Mouse (Mus musculus) adrenal gland, adult 8-10 months (tissue): ENCODE data around the gene Rapgef5. TPM values are rescaled to one million over a fixed set of nuclear protein-coding genes. Genes with fewer than 3 reads are reported as not detected.
A peak's percentile ranks its signal among the peaks of the same experiment; 100 is the strongest.

Source experiments
- DNase-seq: peaks from one replicate; pipeline ENCODE4 v3.0.0; 2022
- total RNA-seq, 4 experiments: library from RNA; stranded (reverse); gene quantifications; 2 replicates each; pipeline ENCODE4 v1.2.4; 2022

Rapgef5 gene
- total RNA-seq, 4 experiments from 2014 or later = 34.3 to 45.7 (median 42.5) TPM

DNA sequence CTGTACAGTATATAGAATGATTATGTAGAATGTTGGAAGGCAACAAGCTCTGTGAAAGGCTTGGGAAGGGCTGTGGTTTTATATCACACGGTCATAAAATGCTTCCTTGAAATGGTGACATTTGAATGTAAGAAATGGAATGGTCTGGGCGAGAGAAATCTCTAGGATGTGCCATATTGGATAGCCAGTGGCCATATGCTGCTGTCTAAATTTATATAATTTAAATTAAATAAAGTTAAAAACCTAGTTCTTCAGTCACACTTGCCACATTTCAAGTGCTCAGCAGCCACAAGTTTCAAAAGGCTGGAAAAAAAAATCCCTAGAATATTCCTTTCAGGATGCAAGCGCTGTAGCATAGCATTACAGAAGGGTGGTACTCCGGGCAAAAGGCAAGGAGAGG is 14.8 kb downstream of the Rapgef5 start:
- DNase-seq = no peak

DNA sequence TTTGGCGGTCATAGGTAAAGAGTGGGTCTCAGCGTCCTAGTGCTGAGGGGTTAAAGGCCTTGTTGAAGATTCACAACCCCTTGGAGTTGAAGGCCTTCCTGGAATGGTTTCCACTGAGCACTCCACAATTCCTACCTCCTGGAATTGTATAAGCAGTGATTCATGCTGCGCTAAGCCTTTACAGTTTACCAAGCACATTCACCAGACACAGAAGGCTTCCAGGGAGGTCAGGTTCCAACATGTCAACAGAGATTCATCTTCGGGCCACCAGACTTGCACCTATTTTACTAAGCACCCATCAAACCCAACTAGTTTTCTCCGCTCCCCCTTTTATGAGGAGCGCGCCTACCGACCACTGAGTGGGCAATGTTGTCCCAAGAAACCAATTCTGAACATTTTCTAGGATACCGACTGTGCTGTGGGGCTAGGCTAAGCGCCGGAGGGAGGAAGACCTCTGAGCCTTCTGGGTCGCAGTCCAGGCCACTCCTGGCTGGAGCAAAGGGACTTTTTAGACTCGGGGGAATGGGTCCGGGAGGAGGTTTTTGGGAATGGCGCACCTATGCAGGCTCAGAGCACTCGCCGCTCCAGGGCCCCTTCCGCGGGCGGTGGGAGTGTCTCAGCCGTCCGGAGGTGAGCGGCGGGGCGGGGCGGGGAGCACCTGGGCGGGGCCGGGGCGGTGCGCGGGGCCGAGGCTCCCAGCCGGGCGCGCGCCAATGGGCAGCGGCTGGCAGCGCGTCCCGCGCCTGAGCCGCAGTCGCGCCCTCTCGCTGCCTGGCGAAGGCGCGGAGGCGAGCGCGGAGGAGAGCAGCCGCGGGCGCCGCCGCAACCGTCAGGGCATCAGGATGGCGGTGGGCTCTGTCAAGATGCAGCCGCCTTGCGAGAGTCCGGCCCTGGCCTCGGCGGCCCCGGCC is 17.2 kb downstream of the Rapgef5 start:
- DNase-seq = no peak

DNA sequence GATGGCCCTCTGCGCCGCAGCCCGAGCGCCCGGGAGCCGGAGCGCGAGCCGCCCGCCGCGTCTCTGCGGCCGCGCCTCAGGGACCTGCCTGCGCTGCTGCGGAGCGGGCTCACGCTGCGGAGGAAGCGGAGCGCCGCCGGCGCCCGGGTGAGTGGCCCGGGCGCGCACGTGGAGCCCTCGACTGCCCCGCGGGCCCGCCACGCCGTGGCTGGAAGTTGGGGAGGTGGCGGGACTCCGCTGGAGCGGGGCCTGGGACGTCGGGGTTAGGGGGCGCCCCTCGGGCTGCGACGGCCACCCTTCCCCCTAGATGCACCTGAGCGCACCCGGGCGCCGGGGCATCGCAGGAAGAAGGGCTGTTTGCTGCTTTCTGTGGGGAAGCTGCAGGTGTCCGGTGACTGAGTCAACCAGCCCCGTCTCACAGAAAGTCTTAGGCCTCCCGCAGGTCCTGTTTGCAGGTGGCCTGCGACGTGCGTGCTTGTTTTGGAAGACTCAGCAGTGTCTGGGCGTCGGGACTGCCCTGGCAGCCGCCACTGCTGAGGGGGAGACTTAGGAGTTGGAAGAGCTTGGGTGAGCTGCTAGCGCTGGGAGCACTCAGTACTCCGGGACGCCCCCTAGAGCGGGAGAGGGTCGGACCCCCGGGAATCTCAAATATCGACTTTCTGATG is 17.9 kb downstream of the Rapgef5 start:
- DNase-seq = peak; percentile 8

DNA sequence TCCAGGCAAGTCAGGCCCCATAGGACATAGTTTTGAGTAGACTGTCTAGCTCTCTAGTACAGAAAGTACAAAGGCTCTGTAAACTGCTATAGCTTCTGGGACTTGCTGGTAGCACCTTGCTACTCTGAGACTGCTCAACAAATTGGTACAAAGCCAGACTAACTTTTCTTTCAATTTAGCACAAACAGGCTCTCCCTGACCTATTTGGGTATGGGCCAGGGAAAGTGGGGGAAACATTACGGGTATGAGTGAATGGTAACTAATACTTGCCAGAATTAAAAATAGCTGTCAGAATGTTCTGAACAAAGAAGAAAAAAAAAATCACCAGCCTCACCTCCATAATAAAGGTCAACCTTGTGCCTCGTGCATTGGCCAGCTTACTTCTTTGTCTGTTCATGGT is 24.1 kb downstream of the Rapgef5 start:
- peak; percentile 34 for DNase-seq

DNA sequence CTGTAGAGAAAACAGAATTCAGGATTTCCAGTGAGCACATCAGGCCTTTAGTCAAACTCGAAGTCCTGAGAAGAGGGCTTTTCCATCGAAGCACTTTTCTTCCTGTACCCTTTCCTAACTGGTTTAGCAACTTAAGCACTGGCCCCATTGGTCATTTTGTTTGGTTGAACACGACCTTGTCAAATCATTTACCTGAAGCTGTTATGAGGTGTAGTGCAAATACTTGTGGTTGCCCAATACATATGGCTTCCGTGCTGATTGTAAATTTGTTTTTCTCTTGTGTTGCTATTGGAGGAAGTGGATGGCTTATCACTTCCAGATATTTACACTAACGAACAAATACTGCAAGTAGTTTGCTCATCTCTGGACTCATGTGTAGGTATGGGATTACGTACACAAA is 29.0 kb downstream of the Rapgef5 start:
- DNase-seq = no peak

DNA sequence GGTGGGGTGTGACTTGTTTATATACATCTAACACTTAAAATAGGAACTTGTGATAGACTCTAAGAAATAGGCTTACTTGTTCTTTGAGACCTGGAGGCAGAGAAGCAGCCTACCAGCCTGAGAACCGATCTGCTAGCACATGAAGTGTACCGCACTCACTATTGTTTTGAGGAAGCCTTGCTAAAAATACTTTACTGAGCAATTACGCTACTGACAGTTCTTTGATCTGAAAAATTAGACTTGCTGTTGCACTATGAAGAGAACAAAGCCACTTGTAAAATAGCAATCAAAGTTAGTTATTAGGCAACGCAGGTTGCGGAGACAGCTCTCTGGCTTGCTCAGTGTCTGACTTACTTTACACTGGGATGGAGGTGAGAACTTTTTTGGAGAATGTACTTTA is 37.1 kb downstream of the Rapgef5 start:
- no peak for DNase-seq

DNA sequence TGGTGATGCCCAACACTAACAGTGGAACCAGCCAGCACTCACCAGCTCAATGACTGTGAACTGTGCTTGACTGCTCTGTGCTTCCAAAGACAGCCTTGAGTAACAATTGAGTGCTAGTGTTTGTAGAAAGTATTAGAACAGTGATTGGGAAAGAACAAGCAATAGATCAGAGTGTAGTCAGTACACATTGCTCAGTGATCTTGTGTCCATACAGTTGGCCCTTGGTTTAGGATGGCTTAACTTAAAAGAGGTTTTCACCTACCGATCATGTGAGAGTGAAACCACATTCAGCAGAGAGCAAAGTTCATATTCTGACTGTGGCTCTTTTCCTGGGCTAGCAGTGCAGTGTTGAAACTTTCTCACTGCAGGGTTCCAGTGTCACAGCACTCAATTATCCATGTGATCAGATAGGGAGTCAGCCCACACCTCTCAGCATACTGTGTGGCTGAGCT is 38.4 kb downstream of the Rapgef5 start:
- DNase-seq = no peak

DNA sequence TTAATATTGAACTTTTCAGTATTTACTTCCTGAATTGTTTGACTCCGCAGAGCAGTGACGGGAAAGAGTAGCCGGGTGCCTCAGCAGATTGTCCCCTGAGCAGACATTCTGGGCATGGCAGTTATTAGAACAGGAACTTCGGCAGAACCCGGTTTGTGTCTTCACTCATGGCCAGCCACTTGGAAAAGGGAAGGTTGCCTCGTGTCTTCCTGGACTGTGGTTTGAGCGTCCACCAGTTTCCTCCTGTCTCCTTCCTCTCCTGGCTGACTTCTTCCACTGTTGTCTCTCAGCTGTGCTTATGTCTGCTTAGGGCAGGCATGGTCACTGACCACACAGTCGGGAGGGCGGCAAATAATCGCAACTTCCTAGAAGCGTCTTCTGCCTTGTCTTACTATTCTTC is 44.2 kb downstream of the Rapgef5 start:
- DNase-seq = peak; percentile 7

DNA sequence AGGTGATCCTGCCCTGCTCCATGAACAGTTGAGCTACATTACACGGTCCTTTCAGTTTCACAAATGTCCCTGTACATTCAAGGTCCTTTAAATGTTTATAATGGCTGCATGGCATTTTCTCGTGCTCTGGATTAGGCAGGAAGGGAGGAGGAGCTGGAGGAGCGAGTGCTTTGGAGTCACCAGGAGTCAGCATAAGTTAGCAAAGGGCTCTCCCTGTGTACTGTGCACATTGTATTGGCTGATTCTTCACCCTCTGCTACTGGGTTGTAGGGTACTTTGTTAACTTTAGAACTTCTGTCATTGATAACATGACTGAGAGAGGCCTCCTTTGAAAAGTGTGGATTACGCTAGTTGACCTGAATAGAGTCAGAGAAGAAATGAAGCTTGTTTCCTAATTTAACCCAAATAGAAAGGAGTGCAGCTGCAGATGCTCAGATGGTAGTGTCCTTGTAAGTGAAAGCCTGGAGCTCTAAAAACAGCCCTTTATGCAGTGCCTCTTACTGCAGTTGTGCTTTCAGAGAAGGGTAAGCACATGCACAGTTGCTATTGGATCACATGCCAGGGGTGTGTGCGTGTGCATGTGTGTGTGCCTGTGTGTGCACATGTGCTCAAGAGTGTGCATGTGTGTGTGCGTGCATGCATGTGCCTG is 45.3 kb downstream of the Rapgef5 start:
- no peak for DNase-seq

DNA sequence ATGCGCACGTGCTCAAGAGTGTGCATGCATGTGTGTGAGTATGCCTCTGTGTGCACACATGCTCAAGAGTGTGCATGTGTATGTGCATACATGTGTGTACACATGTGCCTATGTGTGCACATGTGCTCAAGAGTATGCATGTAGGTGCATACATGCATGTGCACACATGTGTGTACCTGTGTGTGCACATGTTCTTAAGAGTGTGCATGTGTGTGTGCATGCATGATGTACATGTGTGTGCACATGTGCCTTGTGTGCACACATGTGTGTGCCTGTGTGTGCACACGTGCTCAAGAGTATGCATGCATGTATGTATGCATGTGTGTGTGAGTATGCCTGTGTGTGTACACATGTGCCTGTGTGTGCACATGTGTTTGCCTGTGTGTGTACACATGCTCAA is 45.8 kb downstream of the Rapgef5 start:
- DNase-seq = no peak

DNA sequence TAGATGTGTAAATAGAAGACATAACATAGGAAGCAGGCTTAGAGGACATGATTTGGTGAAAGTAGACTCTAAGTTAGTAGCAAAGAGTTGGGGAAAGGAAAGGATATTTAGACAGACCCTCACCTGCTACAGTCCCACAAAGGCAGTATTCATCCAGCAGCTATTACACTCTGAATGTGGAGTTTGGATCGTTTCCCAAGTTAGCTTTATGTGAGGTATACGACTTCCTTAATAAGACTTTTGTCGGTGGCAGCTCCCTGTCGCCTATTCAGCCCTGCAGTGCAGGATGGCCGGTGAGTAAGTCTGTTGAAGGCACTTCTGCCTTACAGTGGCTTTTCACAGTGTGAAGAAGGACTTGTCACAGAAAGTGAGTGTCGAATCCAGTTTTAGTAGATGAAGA is 47.6 kb downstream of the Rapgef5 start:
- DNase-seq = no peak

DNA sequence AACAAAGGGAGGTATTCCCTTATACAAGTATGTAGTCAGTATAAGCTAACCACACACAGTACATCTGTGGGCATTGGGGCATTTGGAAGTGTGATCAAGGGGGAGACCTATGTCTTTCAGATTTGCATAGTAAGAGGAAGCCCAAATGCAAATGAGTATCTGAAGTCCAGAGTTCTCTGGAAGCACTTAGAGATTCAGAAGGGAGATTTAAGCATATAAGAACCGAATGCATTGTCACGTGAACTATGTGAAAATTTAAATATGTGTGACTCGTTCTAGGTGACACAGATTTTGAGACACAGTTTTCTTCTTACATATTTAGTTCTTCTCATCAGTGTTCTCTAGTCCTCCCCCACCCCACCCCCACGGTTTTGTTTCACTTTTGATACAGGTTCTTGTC is 50.0 kb downstream of the Rapgef5 start:
- no peak for DNase-seq

DNA sequence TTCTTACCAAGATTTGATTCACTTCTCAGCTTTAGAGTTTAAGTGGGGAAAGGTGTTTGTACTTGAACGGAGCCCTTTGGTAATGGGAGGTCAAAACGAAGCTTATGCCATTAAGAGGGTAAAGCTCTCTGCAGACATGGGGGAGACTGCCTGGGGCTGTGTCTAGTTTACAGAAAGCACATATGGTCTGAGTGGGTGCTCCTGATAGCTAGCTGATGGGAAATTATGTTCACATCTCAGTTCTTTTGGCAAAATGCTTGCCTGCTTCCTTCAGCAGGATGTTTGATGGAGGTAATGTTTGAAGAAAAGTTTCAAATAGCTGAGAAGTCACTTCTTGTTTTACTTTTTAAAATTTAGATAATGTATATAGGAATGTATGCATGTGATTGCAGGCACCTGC is 53.4 kb downstream of the Rapgef5 start:
- no peak for DNase-seq

DNA sequence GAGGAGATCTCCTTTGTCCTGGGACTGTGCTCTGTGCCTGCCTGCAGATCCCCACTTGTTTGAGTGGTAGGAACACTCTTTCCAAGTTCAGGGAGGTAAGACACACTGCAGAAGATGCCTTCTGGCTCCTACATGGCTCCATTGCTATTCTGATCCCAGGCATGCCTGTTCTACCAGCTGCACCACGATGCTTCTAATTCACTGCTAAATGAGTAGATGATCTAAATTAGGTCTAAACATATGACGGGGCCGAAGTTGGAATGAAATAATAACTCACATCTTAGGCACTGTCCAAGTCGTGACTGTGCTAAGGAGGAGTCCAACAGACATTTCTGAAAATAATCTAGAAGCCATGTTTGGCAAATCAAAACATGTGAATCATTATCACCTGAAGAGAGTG is 68.0 kb downstream of the Rapgef5 start:
- no peak for DNase-seq

DNA sequence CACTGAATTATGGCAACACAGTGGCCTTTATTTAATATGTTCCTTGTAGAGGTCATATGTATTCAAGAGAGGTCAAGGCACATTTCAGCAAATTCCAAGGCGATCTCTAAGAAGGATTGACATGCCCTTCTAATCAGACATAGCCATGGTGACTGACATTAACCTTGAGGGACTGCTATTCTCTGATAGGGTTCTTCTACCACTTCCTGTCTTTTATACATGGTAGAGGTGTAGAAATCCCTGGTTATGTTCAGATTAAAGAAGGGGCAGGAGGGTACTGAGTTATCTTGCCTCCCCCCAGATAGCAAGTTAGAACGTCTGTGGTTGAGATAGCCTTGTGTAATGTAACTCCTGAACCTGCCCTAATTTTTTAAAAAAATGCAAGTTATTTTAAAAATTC is 69.1 kb downstream of the Rapgef5 start:
- no peak for DNase-seq

DNA sequence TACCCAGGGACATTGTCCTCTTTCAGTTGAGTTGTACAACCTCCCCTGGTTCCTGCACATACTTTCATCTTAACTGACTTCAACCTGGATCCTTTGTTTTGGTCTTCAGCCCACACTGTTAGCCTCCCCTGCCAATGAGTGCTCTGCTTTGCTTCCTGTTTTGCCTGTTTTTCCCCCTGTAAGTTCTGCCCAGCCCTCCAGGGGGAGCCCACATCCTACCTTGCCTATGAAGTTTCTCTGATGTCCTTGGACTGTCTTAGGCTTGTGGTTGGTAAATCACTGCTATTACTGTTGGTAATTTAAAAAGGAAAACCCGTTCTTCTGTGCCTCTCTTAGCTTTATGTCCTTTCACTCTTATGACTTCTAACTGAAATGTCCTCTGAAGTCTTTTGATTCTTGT is 69.8 kb downstream of the Rapgef5 start:
- peak; percentile 69 for DNase-seq

DNA sequence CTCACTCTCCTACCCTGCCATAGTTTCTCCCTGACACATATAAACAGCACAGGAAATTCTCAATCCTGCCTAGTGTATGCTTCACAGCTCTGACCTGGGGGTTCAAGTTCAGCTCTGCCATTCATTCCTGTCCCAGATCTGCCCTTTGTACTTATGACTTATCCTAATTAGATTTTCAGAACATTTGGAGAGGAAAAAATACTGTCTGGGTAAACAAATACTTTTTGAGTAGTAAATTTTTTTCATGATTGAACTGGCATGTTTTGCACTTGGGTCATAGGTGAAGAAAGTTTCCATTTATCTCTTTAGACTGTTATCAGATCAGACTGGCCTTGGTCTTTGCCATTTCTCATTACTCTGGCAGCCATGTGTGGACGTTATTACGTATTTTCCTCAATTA is 72.9 kb downstream of the Rapgef5 start:
- no peak for DNase-seq

DNA sequence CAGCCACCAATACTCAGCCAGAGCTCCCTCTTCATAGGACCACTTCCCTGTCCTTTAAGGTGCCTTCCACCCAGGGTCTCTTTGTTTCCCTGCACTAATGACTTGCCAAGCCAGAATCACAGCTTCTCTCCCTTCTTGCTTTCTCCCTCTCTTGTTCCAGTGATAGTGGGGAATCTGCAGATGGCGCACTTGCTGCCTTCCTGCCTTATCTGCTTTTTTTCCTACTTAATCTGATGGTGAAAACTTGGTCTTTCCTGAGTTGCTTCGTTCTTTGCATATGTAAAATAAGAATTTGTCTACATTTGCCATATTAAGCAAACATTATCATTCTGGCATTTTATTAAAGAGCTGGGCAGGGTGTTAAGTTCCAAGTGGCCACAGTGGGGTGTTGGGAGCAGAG is 75.7 kb downstream of the Rapgef5 start:
- no peak for DNase-seq

DNA sequence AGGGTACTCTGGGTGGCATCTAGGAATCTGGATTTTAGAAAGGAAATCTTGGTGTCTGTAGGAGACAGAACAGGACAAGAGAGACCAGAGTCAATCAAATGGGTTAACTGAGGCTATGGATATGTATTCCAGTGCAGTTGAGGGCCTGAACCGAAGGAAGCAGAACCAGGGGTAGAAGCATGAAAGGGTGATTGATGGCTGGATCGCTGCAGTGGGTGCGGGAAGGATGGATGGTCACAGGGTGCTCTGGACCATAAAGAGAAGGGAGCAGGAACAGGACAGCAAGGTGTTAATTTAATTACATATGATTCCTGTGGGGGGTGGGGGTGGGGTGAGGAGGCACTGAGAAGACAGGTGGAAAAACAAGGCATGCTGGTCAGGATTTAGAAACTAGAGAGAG is 76.3 kb downstream of the Rapgef5 start:
- no peak for DNase-seq

DNA sequence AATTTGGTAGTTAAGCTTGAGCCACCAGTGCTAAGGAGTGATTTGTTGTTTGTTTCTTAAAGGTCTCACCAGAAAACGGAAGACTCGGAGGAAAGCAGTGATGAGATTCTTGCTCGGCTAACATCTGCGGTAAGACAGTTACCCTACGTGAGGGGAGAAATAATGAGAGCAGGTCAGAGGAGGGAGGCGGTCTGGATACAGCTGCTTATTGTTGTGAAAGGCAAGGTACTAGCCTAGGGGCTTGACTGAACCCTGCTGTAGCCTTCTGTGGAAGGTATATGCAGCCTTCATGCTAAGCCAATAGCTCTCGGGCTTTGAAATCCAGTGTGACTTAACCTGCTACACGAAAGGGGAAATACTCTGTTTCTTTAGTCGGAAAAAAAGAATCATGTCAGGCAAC is 78.9 kb downstream of the Rapgef5 start:
- no peak for DNase-seq

DNA sequence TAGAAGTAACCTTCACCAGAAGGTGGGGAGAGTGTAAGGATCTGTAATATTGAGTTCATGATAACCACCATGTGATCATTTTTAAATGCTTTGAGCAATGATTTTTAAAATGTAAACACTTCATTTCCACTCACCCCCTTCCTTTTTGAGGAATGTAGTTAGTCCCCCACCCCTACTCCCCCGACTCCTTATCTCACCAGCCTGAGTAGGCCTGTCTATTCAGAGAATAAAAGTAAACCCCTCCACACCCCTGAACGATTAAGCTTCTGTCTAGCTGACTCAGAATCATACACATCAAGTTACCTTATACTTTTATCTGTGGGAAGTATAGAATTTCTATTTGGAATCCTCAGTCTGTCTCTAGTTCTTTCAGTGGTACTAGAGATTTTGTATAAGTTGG is 81.9 kb downstream of the Rapgef5 start:
- DNase-seq = no peak

DNA sequence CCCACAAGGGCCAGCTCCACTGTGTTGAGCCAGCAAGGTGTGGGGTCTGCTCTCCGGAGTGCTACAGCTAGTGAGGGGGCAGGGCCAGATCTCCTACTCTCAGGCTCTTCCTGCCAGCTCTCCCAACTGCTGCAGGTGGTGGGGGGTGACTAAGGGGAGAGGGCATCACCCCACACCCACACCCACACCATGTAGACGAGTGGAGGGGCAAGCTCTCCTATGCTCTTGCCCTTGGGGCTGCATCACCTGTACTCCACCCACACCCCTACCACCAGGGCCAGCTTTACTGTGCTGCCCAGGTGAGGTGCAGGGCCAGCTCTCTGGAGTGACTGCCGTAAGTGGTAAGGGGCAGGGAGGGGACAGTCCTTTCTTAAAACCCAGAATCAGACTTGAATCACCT is 89.7 kb downstream of the Rapgef5 start:
- DNase-seq = no peak

DNA sequence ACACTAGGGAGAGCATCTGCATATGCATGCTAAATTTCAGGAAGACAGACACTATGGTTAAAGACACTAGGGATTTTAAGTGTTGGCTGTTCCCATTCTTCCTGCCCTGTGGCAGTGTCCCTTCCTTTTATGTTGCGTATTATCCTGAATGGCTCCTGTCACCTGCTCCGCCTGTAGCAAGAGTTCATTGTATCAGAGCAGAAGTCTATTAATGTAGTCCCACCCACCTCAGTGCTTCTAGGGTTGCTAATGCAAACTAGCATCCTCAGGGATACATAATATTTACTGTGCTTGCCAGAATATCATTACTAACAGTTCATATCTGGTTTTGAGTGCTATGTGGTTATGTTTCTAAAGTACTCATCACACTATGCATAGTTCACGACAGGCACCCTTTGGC is 96.4 kb downstream of the Rapgef5 start:
- no peak for DNase-seq
